Mouse (Mus musculus) intestine, embryonic 15.5 days (tissue): Measurements from ENCODE around the gene Nfia. TPM values are rescaled to one million over a fixed set of nuclear protein-coding genes. Genes with fewer than 3 reads are reported as not detected.

Experiments used
- ATAC-seq: fragments of 200-750 bp; cut with Nextera tagmentation; 2 replicates; pipeline ENCODE4 v1.8.0; 2017; ENCODE audit warnings: moderate TSS enrichment, moderate library complexity
- H3K27ac ChIP-seq: fragments of 300-500 bp; sonication (generic); 2 replicates; pipeline ENCODE4 v1.5.1; 2015; ENCODE audit warnings: mild to moderate bottlenecking, inconsistent platforms
- H3K27me3 ChIP-seq: fragments of 300-500 bp; sonication (generic); replicated peaks from 2 replicates; pipeline ENCODE4 v1.6.1; 2015; ENCODE audit warnings: inconsistent platforms
- H3K36me3 ChIP-seq: fragments of 300-500 bp; sonication (generic); 2 replicates; pipeline ENCODE4 v1.6.1; 2015; ENCODE audit warnings: inconsistent platforms
- H3K4me1 ChIP-seq: fragments of 300-500 bp; sonication (generic); replicated peaks from 2 replicates; pipeline ENCODE4 v1.6.1; 2015; ENCODE audit warnings: inconsistent platforms
- H3K4me2 ChIP-seq: fragments of 300-500 bp; sonication (generic); replicated peaks from 2 replicates; pipeline ENCODE4 v1.6.1; 2015; ENCODE audit warnings: mild to moderate bottlenecking, inconsistent platforms
- H3K4me3 ChIP-seq: fragments of 300-500 bp; sonication (generic); replicated peaks from 2 replicates; pipeline ENCODE4 v1.5.1; 2015; ENCODE audit warnings: inconsistent platforms
- H3K9ac ChIP-seq: fragments of 300-500 bp; sonication (generic); 2 replicates; pipeline ENCODE4 v1.6.1; 2015; ENCODE audit warnings: inconsistent platforms
- H3K9me3 ChIP-seq: fragments of 300-500 bp; sonication (generic); 2 replicates; pipeline ENCODE4 v1.6.1; 2016; ENCODE audit warnings: inconsistent platforms
- WGBS: fragments of 180-500 bp; shearing (Covaris S2); methylation state at CpG from one replicate; pipeline ENCODE4 v1.1.7; 2015; 5-methylcytosine and 5-hydroxymethylcytosine counted together
- polyA plus RNA-seq: library from polyadenylated mRNA; unstranded; fragments of >200 nt; fragmentation: Nextera tagmentation; extraction: Ambion mirVana; gene quantifications from 2 replicates; pipeline ENCODE4 v1.2.1, GENCODE M21; 2015

Nfia gene
- polyA plus RNA-seq, 1 experiment from 2014 or later: 37.3 TPM

- Histone ChIP-seq H3K9me3 (no peaks in the 10 kb centered on the region), H3K4me1 (peaks cover 34% of the 10 kb centered on the region), H3K9ac (no peak overlapping the region), H3K4me2 (no peak overlapping the region), H3K27ac (peak overlapping the region; percentile 13; the same call in 1 of the 2 replicates), H3K36me3 (no peaks in the 10 kb centered on the region), H3K27me3 (no peaks in the 10 kb centered on the region), H3K4me3 (no peak overlapping the region)
- ATAC-seq: peak; percentile 61
- WGBS: 29% methylated on average over 7 of the region's 7 CpGs
Observed at GRCm38 (mm10) chr4:97839406-97840101, 67.0 kb downstream of the Nfia start.

- 41% methylated on average over 8 of the region's 8 CpGs for WGBS
- Histone ChIP-seq H3K27me3 (no peaks in the 10 kb centered on the region), H3K4me1 (peaks cover 34% of the 10 kb centered on the region), H3K4me2 (no peak overlapping the region), H3K36me3 (no peaks in the 10 kb centered on the region), H3K9ac (no peak overlapping the region), H3K4me3 (no peak overlapping the region), H3K27ac (peak overlapping the region; percentile 13; the same call in 1 of the 2 replicates), H3K9me3 (no peaks in the 10 kb centered on the region)
- no peak for ATAC-seq
Observed at GRCm38 (mm10) chr4:97840227-97841062, 67.9 kb downstream of the Nfia start.

- Histone ChIP-seq H3K4me2 (no peak overlapping the region), H3K9me3 (no peaks in the 10 kb centered on the region), H3K27ac (no peak overlapping the region), H3K4me3 (no peak overlapping the region), H3K27me3 (no peaks in the 10 kb centered on the region), H3K9ac (no peak overlapping the region), H3K36me3 (no peaks in the 10 kb centered on the region), H3K4me1 (peaks cover 34% of the 10 kb centered on the region)
- ATAC-seq: no peak
- WGBS: 68% methylated on average over 4 of the region's 4 CpGs
Observed at GRCm38 (mm10) chr4:97841063-97841595, 68.6 kb downstream of the Nfia start.

- Histone ChIP-seq H3K27ac (no peak overlapping the region), H3K4me1 (peaks cover 34% of the 10 kb centered on the region), H3K9me3 (no peaks in the 10 kb centered on the region), H3K4me3 (no peak overlapping the region), H3K36me3 (no peaks in the 10 kb centered on the region), H3K4me2 (no peak overlapping the region), H3K27me3 (no peaks in the 10 kb centered on the region), H3K9ac (no peak overlapping the region)
- ATAC-seq: no peak
- 56% methylated on average over 5 of the region's 5 CpGs for WGBS
Observed at GRCm38 (mm10) chr4:97841745-97842144, 69.2 kb downstream of the Nfia start.

GRCm38 (mm10) chr4:97843981-97844690 lies 71.6 kb downstream of the Nfia start:
- Histone ChIP-seq H3K9ac (no peak overlapping the region), H3K4me3 (no peak overlapping the region), H3K4me1 (peaks cover 27% of the 10 kb centered on the region), H3K27me3 (no peaks in the 10 kb centered on the region), H3K4me2 (no peak overlapping the region), H3K36me3 (no peaks in the 10 kb centered on the region), H3K27ac (peak overlapping the region; percentile 71), H3K9me3 (no peaks in the 10 kb centered on the region)
- 65% methylated on average over 15 of the region's 15 CpGs for WGBS
- ATAC-seq: no peak

- no peaks in the 10 kb centered on the region for H3K9me3 ChIP-seq
- H3K27ac ChIP-seq: peak overlapping the region; percentile 71
- H3K9ac ChIP-seq: no peak overlapping the region
- H3K27me3 ChIP-seq: no peaks in the 10 kb centered on the region
- peak; percentile 59 for ATAC-seq
- peaks cover 19% of the 10 kb centered on the region for H3K4me1 ChIP-seq
- 35% methylated on average over 6 of the region's 6 CpGs for WGBS
- H3K36me3 ChIP-seq: no peaks in the 10 kb centered on the region
- H3K4me3 ChIP-seq: no peak overlapping the region
- peak overlapping the region; percentile 31; the same call in 1 of the 2 replicates for H3K4me2 ChIP-seq
Observed at GRCm38 (mm10) chr4:97844899-97845298, 72.4 kb downstream of the Nfia start.

GRCm38 (mm10) chr4:97847653-97848052 lies 75.1 kb downstream of the Nfia start:
- H3K36me3 ChIP-seq: no peaks in the 10 kb centered on the region
- H3K4me1 ChIP-seq: 0 out of 2 replicates have a peak, but pooled peaks cover 6% of the 10 kb centered on the region
- ATAC-seq: no peak
- no peak overlapping the region for H3K27ac ChIP-seq
- H3K9ac ChIP-seq: no peak overlapping the region
- no peak overlapping the region for H3K4me3 ChIP-seq
- no peak overlapping the region for H3K4me2 ChIP-seq
- no peaks in the 10 kb centered on the region for H3K27me3 ChIP-seq
- no peaks in the 10 kb centered on the region for H3K9me3 ChIP-seq
- WGBS: 55% methylated on average over 5 of the region's 5 CpGs

GRCm38 (mm10) chr4:97850991-97851390 lies 78.5 kb downstream of the Nfia start:
- Histone ChIP-seq H3K4me2 (no peak overlapping the region), H3K4me1 (0 out of 2 replicates have a peak, but pooled peaks cover 2% of the 10 kb centered on the region), H3K27me3 (no peaks in the 10 kb centered on the region), H3K36me3 (no peaks in the 10 kb centered on the region), H3K9ac (no peak overlapping the region), H3K9me3 (no peaks in the 10 kb centered on the region), H3K27ac (no peak overlapping the region), H3K4me3 (no peak overlapping the region)
- no peak for ATAC-seq
- 79% methylated on average over 3 of the region's 3 CpGs for WGBS

- Histone ChIP-seq H3K4me2 (no peak overlapping the region), H3K27ac (no peak overlapping the region), H3K4me3 (no peak overlapping the region), H3K27me3 (no peaks in the 10 kb centered on the region), H3K36me3 (no peaks in the 10 kb centered on the region), H3K9me3 (no peaks in the 10 kb centered on the region), H3K4me1 (0 out of 2 replicates have a peak, but pooled peaks cover 2% of the 10 kb centered on the region), H3K9ac (no peak overlapping the region)
- ATAC-seq: no peak
- 63% methylated on average over 5 of the region's 5 CpGs for WGBS
Observed at GRCm38 (mm10) chr4:97851698-97852097, 79.2 kb downstream of the Nfia start.

GRCm38 (mm10) chr4:97852626-97853025 lies 80.1 kb downstream of the Nfia start:
- no peak for ATAC-seq
- H3K9ac ChIP-seq: no peak overlapping the region
- no peak overlapping the region for H3K4me3 ChIP-seq
- no peak overlapping the region for H3K4me2 ChIP-seq
- no peaks in the 10 kb centered on the region for H3K4me1 ChIP-seq
- no peak overlapping the region for H3K27ac ChIP-seq
- no peaks in the 10 kb centered on the region for H3K36me3 ChIP-seq
- H3K9me3 ChIP-seq: no peaks in the 10 kb centered on the region
- 85% methylated on average over 2 of the region's 2 CpGs for WGBS
- no peaks in the 10 kb centered on the region for H3K27me3 ChIP-seq

GRCm38 (mm10) chr4:97854779-97855178 lies 82.2 kb downstream of the Nfia start:
- no peak for ATAC-seq
- H3K36me3 ChIP-seq: no peaks in the 10 kb centered on the region
- H3K4me2 ChIP-seq: no peak overlapping the region
- no peaks in the 10 kb centered on the region for H3K4me1 ChIP-seq
- no peak overlapping the region for H3K4me3 ChIP-seq
- H3K27me3 ChIP-seq: no peaks in the 10 kb centered on the region
- no peaks in the 10 kb centered on the region for H3K9me3 ChIP-seq
- no peak overlapping the region for H3K27ac ChIP-seq
- H3K9ac ChIP-seq: no peak overlapping the region
- WGBS: 57% methylated on average over 4 of the region's 4 CpGs
